Mouse (Mus musculus) pancreas, adult 10 weeks (tissue): ENCODE measurements around the gene Plekha6. TPM values are rescaled to one million over a fixed set of nuclear protein-coding genes. Genes with fewer than 3 reads are reported as not detected.

Experiments used
- polyA plus RNA-seq: library from polyadenylated mRNA; stranded (reverse); fragments of 350-450 nt; fragmentation: Illumina TruSeq; extraction: RNeasy Lipid Tissue Mini Kit (QIAGEN cat#74804); gene quantifications from one replicate; pipeline ENCODE4 v1.2.3, GENCODE M21; 2015; ENCODE audit warnings: low read depth, low replicate concordance; ENCODE audit not compliant: insufficient read depth

Plekha6 gene
- polyA plus RNA-seq: 9.3 TPM

GRCm38 (mm10) chr1:133163820-133164431 is at the start of gene Plekha6:
Gene Plekha6, plus strand, starts transcription at chr1:133164210.

GRCm38 (mm10) chr1:133130638-133131560 is 33.1 kb upstream of the Plekha6 start, which contains the start of gene Ppp1r15b:
Gene Ppp1r15b, plus strand, starts transcription at chr1:133131143.

DNA sequence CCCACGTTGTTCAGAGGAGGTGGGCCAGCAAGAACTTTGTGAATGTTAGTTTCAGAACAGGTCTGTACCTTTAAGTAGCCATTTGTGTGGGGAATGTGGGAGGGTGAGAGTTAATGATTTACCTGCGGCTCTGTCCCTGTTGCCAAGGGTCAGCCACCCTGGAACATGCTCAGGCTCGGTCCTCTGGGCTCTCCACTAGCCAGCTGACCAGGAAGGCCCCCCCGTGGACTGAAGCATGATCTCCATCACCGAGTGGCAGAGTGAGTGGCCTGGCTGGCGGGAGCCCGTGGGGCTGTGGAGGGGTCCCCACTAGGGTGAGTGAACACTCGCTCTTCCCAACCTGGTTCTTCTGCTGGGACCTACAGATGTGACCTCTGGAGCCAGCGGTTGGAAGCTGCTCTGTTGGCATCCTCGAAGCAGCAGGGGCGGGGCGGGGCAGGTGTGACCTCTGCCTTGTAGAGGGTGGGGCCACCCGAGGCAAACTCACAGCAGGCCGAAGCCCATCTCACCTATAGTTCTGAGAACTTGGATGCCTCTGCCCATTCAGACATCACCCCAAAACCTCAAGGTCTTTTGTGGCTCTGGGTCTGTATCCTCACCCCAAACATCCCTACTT is 145.8 kb downstream of the Plekha6 start, which contains the start of gene Golt1a:
Gene Golt1a (plus strand): TSS at position 149 of the 616 bp plus-strand sequence.

GRCm38 (mm10) chr1:133321267-133321925 is 157.4 kb downstream of the Plekha6 start, which contains the start of gene Kiss1:
Gene Kiss1, plus strand, starts transcription at chr1:133321875.

GRCm38 (mm10) chr1:133350210-133350609 is 186.2 kb downstream of the Plekha6 start, which contains the start of gene Ren1:
Gene Ren1, plus strand, starts transcription at chr1:133350510.

Other genes with a start within 250 kb of the Plekha6 start
- 21.6 TPM for gene Mdm4, start 133.6 kb upstream of the Plekha6 start, polyA plus RNA-seq
- 1.6 TPM for gene Pik3c2b, start 118.5 kb upstream of the Plekha6 start, polyA plus RNA-seq
- 15.4 TPM for gene Ppp1r15b, start 33.1 kb upstream of the Plekha6 start, polyA plus RNA-seq
- gene Golt1a, start 145.6 kb downstream of the Plekha6 start, polyA plus RNA-seq: not detected
- not detected for gene Kiss1, start 157.7 kb downstream of the Plekha6 start, polyA plus RNA-seq
- not detected for gene Ren1, start 186.3 kb downstream of the Plekha6 start, polyA plus RNA-seq
- not detected for gene Etnk2, start 199.4 kb downstream of the Plekha6 start, polyA plus RNA-seq